Mouse (Mus musculus): Measurements from ENCODE around the gene Tmem210. TPM values are rescaled to one million over a fixed set of nuclear protein-coding genes. Genes with fewer than 3 reads are reported as not detected.

The Tmem210 gene
- total and polyA plus RNA-seq, 3 experiments, result not detected

DNA sequence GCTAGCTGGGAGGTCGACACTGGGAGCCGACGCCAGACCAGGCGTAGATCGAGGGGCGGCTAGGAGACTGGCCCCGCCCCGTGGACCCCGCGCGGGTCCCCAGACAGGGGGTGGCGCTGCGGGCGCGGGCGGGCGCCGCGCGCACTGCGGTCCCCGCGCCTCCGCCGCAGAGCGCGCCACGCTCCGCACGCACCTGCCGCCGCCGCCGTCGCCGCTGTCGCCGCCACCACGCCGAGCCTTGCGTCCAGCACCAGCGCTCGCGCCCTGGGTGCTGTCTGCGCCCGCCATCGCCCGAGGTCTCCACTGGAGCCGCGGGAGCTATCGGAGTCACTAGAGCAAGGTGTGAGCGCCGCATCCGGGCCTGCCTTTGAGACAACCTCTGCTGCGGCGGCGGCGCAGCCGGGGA is 45.8 kb upstream of the Tmem210 start, which contains the start of the genes Rnf208 and Cysrt1:
Gene Rnf208, plus strand, starts transcription at position 155 of the 406 bp plus-strand sequence.
Gene Cysrt1, minus strand, starts transcription at position 352 of the 406 bp plus-strand sequence.
- in situ Hi-C loops (cut with MboI; ENCODE audit: low pct_ligation_motif_present, low pct_unique_long_range_greater_than_20kb, low sequenced_read_pairs) (no loop called here), dilution Hi-C loops (cut with MboI; ENCODE audit: extremely low pct_ligation_motif_present, extremely low pct_unique_long_range_greater_than_20kb, low sequenced_read_pairs) (no loop called here)
- Histone ChIP-seq H3K27ac (ENCODE audit: insufficient read depth, low read depth) (no peak within 1 kb of the TSS), H3K79me2 (replicated peaks; ENCODE audit: control insufficient read depth, extremely low read depth, insufficient read depth, poor library complexity, severe bottlenecking) (no peaks in the 10 kb centered on the region), H3K4me2 (ENCODE audit: insufficient read depth, low read depth, poor library complexity, severe bottlenecking) (peak within 1 kb of the TSS; percentile 89), H3K27me3 (replicated peaks) (peaks cover 39% of the 10 kb centered on the region), H3K4me3 (replicated peaks in 1 of 3; ENCODE audit: low read depth in 2 of 3, low read length in 2 of 3, poor library complexity in 1 of 3) (peak within 1 kb of the TSS; percentile 29 to 62 (median 49)), H3K36me3 (replicated peaks in 1 of 2; ENCODE audit: control insufficient read depth in 1 of 2, insufficient read depth in 1 of 2, low read length in 1 of 2) (peaks cover 22 to 37% of the 10 kb centered on the region in 2 experiments), H3K9me3 (replicated peaks; ENCODE audit: low read length) (no peaks in the 10 kb centered on the region), H3K9ac (ENCODE audit: insufficient read depth, low read depth) (peak within 1 kb of the TSS; percentile 16; the same call in 1 of the 2 replicates), H3K4me1 (ENCODE audit: control insufficient read depth in 1 of 2, insufficient read depth in 2 of 2) (peaks cover 8 to 16% of the 10 kb centered on the region in 2 experiments)
- TF ChIP-seq ETS1 (conservative IDR thresholded peaks at IDR 0.05; ENCODE audit: low read depth, low read length) (no peak), CTCF (conservative IDR thresholded peaks at IDR 0.05 in 1 of 2, IDR thresholded peaks at IDR 0.05 in 1 of 2; ENCODE audit: low read depth in 2 of 2, low read length in 2 of 2) (no peak), TBP (conservative IDR thresholded peaks at IDR 0.05; ENCODE audit: low read depth, low read length) (no peak), ZNF384 (IDR thresholded peaks at IDR 0.05; ENCODE audit: low read depth, low read length) (no peak), CHD2 (IDR thresholded peaks at IDR 0.05; ENCODE audit: low read length) (no peak), MAZ (IDR thresholded peaks at IDR 0.05; ENCODE audit: low read depth, low read length) (no peak), GABPA (IDR thresholded peaks at IDR 0.05; ENCODE audit: insufficient replicate concordance, low read depth, low read length) (no peak), RAD21 (IDR thresholded peaks at IDR 0.05; ENCODE audit: low read depth, low read length) (no peak), UBTF (IDR thresholded peaks at IDR 0.05; ENCODE audit: low read depth, low read length) (no peak), IRF4 (IDR thresholded peaks at IDR 0.05; ENCODE audit: low read depth, low read length) (no peak), USF2 (conservative IDR thresholded peaks at IDR 0.05; ENCODE audit: low read depth, low read length) (no peak), ZKSCAN1 (IDR thresholded peaks at IDR 0.05; ENCODE audit: borderline replicate concordance, low read depth, low read length) (no peak)
- DNase-seq (ENCODE audit: extremely low read depth), result no peak

DNA sequence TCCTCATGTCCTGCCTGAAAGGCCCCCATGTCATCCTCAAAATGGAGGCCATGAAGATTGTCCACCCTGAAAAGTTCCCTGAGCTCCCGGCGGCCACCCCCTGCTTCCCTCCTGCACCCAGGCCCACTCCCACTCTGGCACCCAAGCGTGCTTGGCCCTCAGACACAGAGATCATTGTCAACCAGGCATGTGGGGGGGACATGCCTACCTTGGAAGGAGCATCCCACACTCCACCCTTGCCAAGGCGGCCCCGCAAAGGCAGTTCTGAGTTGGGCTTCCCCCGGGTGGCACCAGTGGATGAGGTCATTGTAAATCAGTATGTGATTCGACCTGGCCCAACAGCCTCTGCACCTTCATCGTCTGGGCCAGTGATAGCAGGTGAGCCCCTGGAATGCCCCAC is 44.6 kb upstream of the Tmem210 start:
- no peak overlapping the region for H3K4me3 ChIP-seq (replicated peaks in 1 of 3; ENCODE audit: low read depth in 2 of 3, low read length in 2 of 3, poor library complexity in 1 of 3)
- in situ Hi-C loops (cut with MboI; ENCODE audit: low pct_ligation_motif_present, low pct_unique_long_range_greater_than_20kb, low sequenced_read_pairs), result no loop called here
- DNase-seq (ENCODE audit: extremely low read depth), result no peak
- no peaks in the 10 kb centered on the region for H3K79me2 ChIP-seq (replicated peaks; ENCODE audit: control insufficient read depth, extremely low read depth, insufficient read depth, poor library complexity, severe bottlenecking)
- dilution Hi-C loops (cut with MboI; ENCODE audit: extremely low pct_ligation_motif_present, extremely low pct_unique_long_range_greater_than_20kb, low sequenced_read_pairs), result no loop called here
- H3K4me1 ChIP-seq (ENCODE audit: control insufficient read depth in 1 of 2, insufficient read depth in 2 of 2), result peaks cover 8 to 16% of the 10 kb centered on the region in 2 experiments
- no peaks in the 10 kb centered on the region for H3K9me3 ChIP-seq (replicated peaks; ENCODE audit: low read length)
- H3K27ac ChIP-seq (ENCODE audit: insufficient read depth, low read depth), result no peak overlapping the region
- no peak overlapping the region for H3K4me2 ChIP-seq (ENCODE audit: insufficient read depth, low read depth, poor library complexity, severe bottlenecking)
- TF ChIP-seq JUN (IDR thresholded peaks at IDR 0.05; ENCODE audit: insufficient read depth, low read depth, low read length) (no peak), MAFK (IDR thresholded peaks at IDR 0.05; ENCODE audit: insufficient replicate concordance, low read length) (no peak), UBTF (IDR thresholded peaks at IDR 0.05; ENCODE audit: low read depth, low read length) (no peak), POLR2AphosphoS2 (IDR thresholded peaks at IDR 0.05; ENCODE audit: low read depth, low read length) (no peak), RAD21 (IDR thresholded peaks at IDR 0.05; ENCODE audit: low read depth, low read length) (no peak), KAT2A (IDR thresholded peaks at IDR 0.05; ENCODE audit: insufficient replicate concordance, low read length) (no peak), HCFC1 (IDR thresholded peaks at IDR 0.05; ENCODE audit: low read depth, low read length) (no peak), MEF2A (IDR thresholded peaks at IDR 0.05; ENCODE audit: borderline replicate concordance, low read depth, low read length) (no peak), USF2 (conservative IDR thresholded peaks at IDR 0.05; ENCODE audit: low read depth, low read length) (no peak), ZNF384 (IDR thresholded peaks at IDR 0.05; ENCODE audit: low read depth, low read length) (no peak)
- peaks cover 35 to 50% of the 10 kb centered on the region in 2 experiments for H3K36me3 ChIP-seq (replicated peaks in 1 of 2; ENCODE audit: control insufficient read depth in 1 of 2, insufficient read depth in 1 of 2, low read length in 1 of 2)
- H3K9ac ChIP-seq (ENCODE audit: insufficient read depth, low read depth), result no peak overlapping the region
- H3K27me3 ChIP-seq (replicated peaks), result peaks cover 26% of the 10 kb centered on the region
